Mouse (Mus musculus) small intestine, adult 2 months (tissue): ENCODE measurements around the gene Hmox2.
"Not testable (repeated sequence)": the region's sequence is repeated elsewhere in the genome, so short reads cannot be mapped to it uniquely, and the experiment has no call there.

Experiments
- CTCF ChIP-seq: fragments of 200-500 bp; IDR thresholded peaks from 2 replicates; pipeline ENCODE4 v1.5.1; 2012; ENCODE audit warnings: low read depth, mild to moderate bottlenecking, control low read depth, inconsistent platforms, low read length, moderate library complexity, mixed read lengths; ENCODE audit not compliant: insufficient replicate concordance, insufficient read length; ENCODE audit errors: extremely low read depth
- POLR2A ChIP-seq: fragments of 200-500 bp; IDR thresholded peaks from 2 replicates; pipeline ENCODE4 v1.6.1; 2012; ENCODE audit warnings: low read depth, mild to moderate bottlenecking, control low read depth, inconsistent platforms, low read length, moderate library complexity

DNA sequence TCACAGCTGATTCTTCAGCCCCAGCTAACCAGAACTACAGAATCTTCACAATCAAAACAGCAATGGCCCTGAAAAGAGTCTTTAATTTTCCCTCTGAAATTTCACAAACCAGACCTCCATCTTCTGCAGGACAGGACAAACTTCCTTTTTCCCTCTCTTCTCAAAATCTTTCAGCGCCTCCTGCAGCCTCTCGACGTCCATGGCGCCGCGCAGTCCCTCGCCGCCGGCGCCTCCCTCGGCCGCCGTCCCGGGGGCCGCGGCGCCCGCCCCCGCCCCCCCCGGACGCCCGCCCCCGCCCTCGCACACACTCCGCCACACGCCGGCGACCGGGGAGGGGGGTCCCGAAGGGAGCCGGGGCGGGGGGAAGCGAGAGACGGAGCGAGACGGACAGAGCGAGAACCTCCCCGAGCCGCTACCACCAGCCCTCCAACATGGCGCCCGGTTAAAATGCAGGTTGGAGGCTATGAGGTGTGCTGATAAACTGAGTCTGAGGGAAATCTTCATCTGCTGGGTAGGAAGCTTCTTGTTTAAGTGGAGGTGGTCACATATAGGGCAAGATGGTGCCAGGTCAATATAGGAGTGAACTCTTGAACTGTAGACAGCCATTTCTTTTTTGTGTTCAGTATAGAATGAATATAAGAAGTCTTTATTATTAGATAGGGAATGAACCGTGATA lies 30.6 kb downstream of the Hmox2 start:
- TF ChIP-seq POLR2A, CTCF: not testable (repeated sequence)
